28 mouse cellular contexts compared by ENCODE assay signal in genomic region chr14:31317754-31318153, GRCm38 (mm10). TPM values are rescaled to one million over a fixed set of nuclear protein-coding genes. Genes with fewer than 3 reads are reported as not detected.
DNase-seq lines count a peak whose midpoint lies in the region; ATAC-seq and TF ChIP-seq lines count a peak whose summit lies in the region.
"Had no signal": no experiment of that assay in that cellular context is flagged by ENCODE, and none has a peak within 500 bp of the region (broad histone marks: within the 10 kb centered on the region; RNA-seq: fewer than 3 reads in every experiment).

No protein-coding gene starts in this region.

- WGBS in liver, postnatal 0 days (ENCODE audit: insufficient replicate concordance): 67% methylated on average over 3 of the region's 3 CpGs
- 72% methylated on average over 3 of the region's 3 CpGs for WGBS in liver, embryonic 11.5 days
- WGBS in liver, embryonic 14.5 days (ENCODE audit: insufficient replicate concordance): 49% methylated on average over 3 of the region's 3 CpGs
- 81% methylated on average over 3 of the region's 3 CpGs for WGBS in forebrain, embryonic 12.5 days
- 80% methylated on average over 3 of the region's 3 CpGs for WGBS in heart, embryonic 10.5 days

- no peaks in the 10 kb centered on the region for H3K27me3 ChIP-seq in liver, postnatal 0 days (ENCODE audit: insufficient read depth, low read length)
- no peaks in the 10 kb centered on the region for H3K27me3 ChIP-seq in liver, embryonic 11.5 days (replicated peaks; ENCODE audit: control insufficient read depth, insufficient read depth, low read length)
- no peaks in the 10 kb centered on the region for H3K27me3 ChIP-seq in liver, embryonic 14.5 days (ENCODE audit: control insufficient read depth, insufficient read depth, low read length)
- no peaks in the 10 kb centered on the region for H3K27me3 ChIP-seq in forebrain, embryonic 12.5 days
- peaks cover 25% of the 10 kb centered on the region for H3K27me3 ChIP-seq in heart, embryonic 10.5 days (ENCODE audit: insufficient read depth, poor library complexity, severe bottlenecking)
- H3K27me3 ChIP-seq: hindbrain, embryonic 13.5 days had no signal

- H3K9me3 ChIP-seq in liver, postnatal 0 days (ENCODE audit: low read length): no peaks in the 10 kb centered on the region
- no peaks in the 10 kb centered on the region for H3K9me3 ChIP-seq in liver, embryonic 11.5 days (ENCODE audit: control insufficient read depth, low read length)
- no peaks in the 10 kb centered on the region for H3K9me3 ChIP-seq in liver, embryonic 14.5 days (ENCODE audit: control insufficient read depth, low read length)
- H3K9me3 ChIP-seq in forebrain, embryonic 12.5 days: no peaks in the 10 kb centered on the region
- no peaks in the 10 kb centered on the region for H3K9me3 ChIP-seq in heart, embryonic 10.5 days
- H3K9me3 ChIP-seq: forebrain, embryonic 10.5 days; heart, embryonic 12.5 days; heart, embryonic 15.5 days; hindbrain, embryonic 10.5 days; hindbrain, embryonic 13.5 days had no signal

- no peak overlapping the region for H3K4me2 ChIP-seq in liver, postnatal 0 days (ENCODE audit: low read depth, low read length)
- H3K4me2 ChIP-seq in liver, embryonic 11.5 days: no peak overlapping the region
- peak overlapping the region; percentile 39 for H3K4me2 ChIP-seq in liver, embryonic 14.5 days (ENCODE audit: low read depth)
- H3K4me2 ChIP-seq in forebrain, embryonic 12.5 days: no peak overlapping the region
- H3K4me2 ChIP-seq: heart, embryonic 12.5 days; heart, embryonic 15.5 days; hindbrain, embryonic 13.5 days had no signal

- H3K4me1 ChIP-seq in liver, postnatal 0 days (ENCODE audit: insufficient read depth): 0 out of 2 replicates have a peak, but pooled peaks cover 4% of the 10 kb centered on the region
- H3K4me1 ChIP-seq in liver, embryonic 11.5 days (replicated peaks; ENCODE audit: control insufficient read depth, insufficient read depth, low read length): peaks cover 12% of the 10 kb centered on the region; the same call in 1 of the 2 replicates
- H3K4me1 ChIP-seq in liver, embryonic 14.5 days (replicated peaks; ENCODE audit: control insufficient read depth in 2 of 2, insufficient read depth in 2 of 2, low read length in 1 of 2): peaks cover 15 to 19% of the 10 kb centered on the region in 2 experiments
- H3K4me1 ChIP-seq in forebrain, embryonic 12.5 days: no peaks in the 10 kb centered on the region
- no peaks in the 10 kb centered on the region for H3K4me1 ChIP-seq in heart, embryonic 10.5 days
- H3K4me1 ChIP-seq: hindbrain, embryonic 13.5 days had no signal

- DNase-seq in liver: peak; percentile 76
- no peak for DNase-seq in liver, postnatal 0 days
- no peak for DNase-seq in liver, embryonic 11.5 days (ENCODE audit: low spot score)
- DNase-seq in liver, embryonic 14.5 days (ENCODE audit: low read depth in 3 of 3, low spot score in 3 of 3): no peak
- no peak for DNase-seq in heart, embryonic 10.5 days (ENCODE audit: low spot score)
- no peak for DNase-seq in layer of hippocampus, adult 11-12 months (ENCODE audit: low spot score)
- DNase-seq: adrenal gland, adult 2 months; adrenal gland, postnatal 14 days; cerebellum, adult 11-12 months; cerebellum, adult 8-10 months; cerebellum, postnatal 10 days; cerebellum, postnatal 36 days; embryo, embryonic 11 days; forebrain, postnatal 0 days; gastrocnemius, adult 2 months; gastrocnemius, postnatal 14 days; heart, adult 11 months; heart, postnatal 10 days; heart, postnatal 36 days had no signal

- H3K9ac ChIP-seq in liver, postnatal 0 days (replicated peaks): no peak overlapping the region
- no peak overlapping the region for H3K9ac ChIP-seq in liver, embryonic 11.5 days (ENCODE audit: low read depth, low read length)
- H3K9ac ChIP-seq in liver, embryonic 14.5 days (replicated peaks): 0 out of 2 replicates have a peak overlapping the region, but pooled peaks have one; percentile 24
- H3K9ac ChIP-seq in forebrain, embryonic 12.5 days: no peak overlapping the region
- H3K9ac ChIP-seq: forebrain, postnatal 0 days; heart, embryonic 12.5 days; heart, embryonic 15.5 days; hindbrain, embryonic 13.5 days had no signal

- no peak overlapping the region for H3K4me3 ChIP-seq in liver, postnatal 0 days (ENCODE audit: low read depth, low read length)
- no peak overlapping the region for H3K4me3 ChIP-seq in liver, embryonic 11.5 days (ENCODE audit: low read depth, low read length)
- H3K4me3 ChIP-seq in liver, embryonic 14.5 days (ENCODE audit: insufficient read depth in 1 of 2, low read depth in 2 of 2, low read length in 2 of 2): no peak overlapping the region
- H3K4me3 ChIP-seq in forebrain, embryonic 12.5 days (replicated peaks): no peak overlapping the region
- H3K4me3 ChIP-seq in heart, embryonic 10.5 days: no peak overlapping the region
- H3K4me3 ChIP-seq: forebrain, embryonic 10.5 days; gastrocnemius, adult 2 months; heart, embryonic 12.5 days; heart, embryonic 15.5 days; hindbrain, embryonic 10.5 days; hindbrain, embryonic 13.5 days had no signal

- no peak overlapping the region for H3K27ac ChIP-seq in liver, postnatal 0 days (ENCODE audit: low read depth)
- H3K27ac ChIP-seq in liver, embryonic 11.5 days (ENCODE audit: low read depth, low read length): no peak overlapping the region
- no peak overlapping the region; the same call in 1 of the 2 replicates for H3K27ac ChIP-seq in liver, embryonic 14.5 days
- H3K27ac ChIP-seq in forebrain, embryonic 12.5 days: no peak overlapping the region
- no peak overlapping the region for H3K27ac ChIP-seq in heart, embryonic 10.5 days
- H3K27ac ChIP-seq: forebrain, embryonic 10.5 days; gastrocnemius, adult 2 months; heart, embryonic 15.5 days; hindbrain, embryonic 10.5 days; hindbrain, embryonic 13.5 days had no signal

- TF ChIP-seq CTCF in liver, postnatal 0 days (IDR thresholded peaks at IDR 0.05; ENCODE audit: low read depth): no peak
- peak; percentile 36 for TF ChIP-seq CTCF in liver, embryonic 14.5 days (IDR thresholded peaks at IDR 0.05; ENCODE audit: low read depth)

- no peaks in the 10 kb centered on the region for H3K36me3 ChIP-seq in liver, postnatal 0 days (replicated peaks; ENCODE audit: insufficient read depth, low read length)
- H3K36me3 ChIP-seq in liver, embryonic 11.5 days (ENCODE audit: control insufficient read depth, insufficient read depth, low read length): no peaks in the 10 kb centered on the region
- H3K36me3 ChIP-seq in liver, embryonic 14.5 days (replicated peaks; ENCODE audit: control insufficient read depth, insufficient read depth, low read depth): no peaks in the 10 kb centered on the region
- no peaks in the 10 kb centered on the region for H3K36me3 ChIP-seq in forebrain, embryonic 12.5 days (replicated peaks)
- H3K36me3 ChIP-seq in heart, embryonic 10.5 days: no peaks in the 10 kb centered on the region
- H3K36me3 ChIP-seq: forebrain, embryonic 10.5 days; heart, embryonic 12.5 days; heart, embryonic 15.5 days; hindbrain, embryonic 10.5 days; hindbrain, embryonic 13.5 days had no signal

- no peak for ATAC-seq in liver, postnatal 0 days
- ATAC-seq in liver, embryonic 11.5 days (replicated peaks; ENCODE audit: low FRiP score): peak; percentile 88
- ATAC-seq in liver, embryonic 14.5 days (ENCODE audit: insufficient read depth): peak; percentile 88
- ATAC-seq in megakaryocyte progenitor cell, adult 5-6 weeks (replicated peaks; ENCODE audit: poor library complexity): 0 out of 2 replicates have a peak, but pooled peaks have one; percentile 29
- no peak for ATAC-seq in forebrain, embryonic 12.5 days (ENCODE audit: low FRiP score)
- ATAC-seq: forebrain, embryonic 14.5 days; forebrain, postnatal 0 days; hindbrain, embryonic 16.5 days had no signal

- TF ChIP-seq EP300 in liver, postnatal 0 days (IDR thresholded peaks at IDR 0.05; ENCODE audit: low read depth): no peak
- no peak for TF ChIP-seq EP300 in liver, embryonic 14.5 days (IDR thresholded peaks at IDR 0.05; ENCODE audit: low read depth)

RNA-seq across cellular contexts. Expression of gene Dnah1, which starts 5.9 kb away (rescaled TPM):
- polyA plus RNA-seq in liver, postnatal 0 days (2015; fragmentation: Nextera tagmentation; extraction: Ambion mirVana): 0.05 and 0.06 TPM in 2 replicates
- 1.7 and 1.9 TPM in 2 replicates for polyA plus RNA-seq in liver, embryonic 11.5 days (2014; fragmentation: Nextera tagmentation; extraction: Ambion mirVana)
- polyA plus RNA-seq in liver, embryonic 14.5 days (2012; rRNA removed): 0.11 and 0.13 TPM in 2 replicates
- 0.14 and 0.27 TPM in 2 replicates for polyA plus RNA-seq in liver, embryonic 14.5 days (2014; fragmentation: Nextera tagmentation; extraction: Ambion mirVana)
- total RNA-seq in megakaryocyte progenitor cell, adult 5-6 weeks (2015): 0.12 and 0.27 TPM in 2 replicates
- total RNA-seq in megakaryocyte progenitor cell, adult 5-6 weeks (2017): 0.04 and 0.07 TPM in 2 replicates
- 7.3 and 8.0 TPM in 2 replicates for polyA plus RNA-seq in forebrain, embryonic 12.5 days (2016; fragmentation: Nextera tagmentation; extraction: Ambion mirVana)
- polyA plus RNA-seq in heart, embryonic 10.5 days (2016; fragmentation: Nextera tagmentation; extraction: Ambion mirVana): 1.6 and 2.8 TPM in 2 replicates

RNA-seq across cellular contexts. Expression of gene Capn7, which starts 18.7 kb away (rescaled TPM):
- polyA plus RNA-seq in liver, postnatal 0 days (2015; fragmentation: Nextera tagmentation; extraction: Ambion mirVana): 10.3 and 12.4 TPM in 2 replicates
- polyA plus RNA-seq in liver, embryonic 11.5 days (2014; fragmentation: Nextera tagmentation; extraction: Ambion mirVana): 34.4 and 39.0 TPM in 2 replicates
- polyA plus RNA-seq in liver, embryonic 14.5 days (2012; rRNA removed): 10.5 and 13.7 TPM in 2 replicates
- 17.7 and 21.8 TPM in 2 replicates for polyA plus RNA-seq in liver, embryonic 14.5 days (2014; fragmentation: Nextera tagmentation; extraction: Ambion mirVana)
- 56.8 and 59.6 TPM in 2 replicates for total RNA-seq in megakaryocyte progenitor cell, adult 5-6 weeks (2015)
- 52.7 and 62.3 TPM in 2 replicates for total RNA-seq in megakaryocyte progenitor cell, adult 5-6 weeks (2017)
- 46.8 and 47.5 TPM in 2 replicates for polyA plus RNA-seq in forebrain, embryonic 12.5 days (2016; fragmentation: Nextera tagmentation; extraction: Ambion mirVana)
- polyA plus RNA-seq in heart, embryonic 10.5 days (2016; fragmentation: Nextera tagmentation; extraction: Ambion mirVana): 37.1 and 40.8 TPM in 2 replicates

Comparison
In these comparisons a context has a peak if more than half of its experiments do, and no peak if none do; other contexts are left out.
1. ATAC-seq: peak in liver, embryonic 11.5 days (single experiment), liver, embryonic 14.5 days (single experiment) and megakaryocyte progenitor cell, adult 5-6 weeks (single experiment); none in liver, postnatal 0 days (single experiment) and forebrain, embryonic 12.5 days (single experiment).